Mouse (Mus musculus) lung, postnatal 0 days (tissue): ENCODE results near the gene Nbeal2. TPM values are rescaled to one million over a fixed set of nuclear protein-coding genes. Genes with fewer than 3 reads are reported as not detected.

Experiments
- ATAC-seq: fragments of 200-750 bp; cut with Nextera tagmentation; 2 replicates; pipeline ENCODE4 v1.8.0; 2017; ENCODE audit warnings: moderate library complexity
- DNase-seq: peaks from one replicate; pipeline ENCODE4 v3.0.0-alpha.2; 2016; ENCODE audit warnings: low spot score
- H3K27ac ChIP-seq: fragments of 300-500 bp; sonication (generic); 2 replicates; pipeline ENCODE4 v1.5.1; 2014; ENCODE audit warnings: antibody characterized with exemption, mild to moderate bottlenecking, low read length, mixed read lengths
- H3K27me3 ChIP-seq: fragments of 300-500 bp; sonication (generic); replicated peaks from 2 replicates; pipeline ENCODE4 v1.6.1; 2014; ENCODE audit warnings: low read length, mixed read lengths; ENCODE audit not compliant: insufficient read depth
- H3K36me3 ChIP-seq: fragments of 300-500 bp; sonication (generic); 2 replicates; pipeline ENCODE4 v1.6.1; 2014; ENCODE audit warnings: low read length, mixed read lengths; ENCODE audit not compliant: insufficient read depth
- H3K4me1 ChIP-seq: fragments of 300-500 bp; sonication (generic); 2 replicates; pipeline ENCODE4 v1.6.1; 2014; ENCODE audit warnings: antibody characterized with exemption, low read depth, low read length, mixed read lengths; ENCODE audit not compliant: insufficient read depth
- H3K4me2 ChIP-seq: fragments of 300-500 bp; sonication (generic); replicated peaks from 2 replicates; pipeline ENCODE4 v1.6.1; 2014; ENCODE audit warnings: low read depth, mild to moderate bottlenecking, low read length, moderate library complexity, mixed read lengths
- H3K4me3 ChIP-seq: fragments of 300-500 bp; sonication (generic); 2 replicates; pipeline ENCODE4 v1.5.1; 2014; ENCODE audit warnings: low read depth, low read length
- H3K9ac ChIP-seq: fragments of 300-500 bp; sonication (generic); replicated peaks from 2 replicates; pipeline ENCODE4 v1.6.1; 2014; ENCODE audit warnings: low read depth, mild to moderate bottlenecking
- H3K9me3 ChIP-seq: fragments of 300-500 bp; sonication (generic); 2 replicates; pipeline ENCODE4 v1.6.1; 2016; ENCODE audit warnings: low read length, mixed read lengths
- CTCF ChIP-seq: IDR thresholded peaks from 2 replicates; pipeline ENCODE4 v1.5.1; 2016; ENCODE audit warnings: antibody characterized with exemption, mild to moderate bottlenecking
- EP300 ChIP-seq: IDR thresholded peaks from 2 replicates; pipeline ENCODE4 v1.6.1; 2016; ENCODE audit warnings: antibody characterized with exemption, mild to moderate bottlenecking, control low read depth
- WGBS: fragments of 180-500 bp; shearing (Covaris S2); extraction: QIAGEN DNeasy Blood & Tissue Kit; methylation state at CpG from one replicate; pipeline ENCODE4 v1.1.7; 2014; 5-methylcytosine and 5-hydroxymethylcytosine counted together
- polyA plus RNA-seq: library from polyadenylated mRNA; unstranded; fragments of >200 nt; fragmentation: Nextera tagmentation; extraction: Ambion mirVana; gene quantifications from 2 replicates; pipeline ENCODE4 v1.2.1, GENCODE M21; 2015

Gene Nbeal2
- polyA plus RNA-seq, 1 experiment from 2014 or later = 6.2 TPM

DNA sequence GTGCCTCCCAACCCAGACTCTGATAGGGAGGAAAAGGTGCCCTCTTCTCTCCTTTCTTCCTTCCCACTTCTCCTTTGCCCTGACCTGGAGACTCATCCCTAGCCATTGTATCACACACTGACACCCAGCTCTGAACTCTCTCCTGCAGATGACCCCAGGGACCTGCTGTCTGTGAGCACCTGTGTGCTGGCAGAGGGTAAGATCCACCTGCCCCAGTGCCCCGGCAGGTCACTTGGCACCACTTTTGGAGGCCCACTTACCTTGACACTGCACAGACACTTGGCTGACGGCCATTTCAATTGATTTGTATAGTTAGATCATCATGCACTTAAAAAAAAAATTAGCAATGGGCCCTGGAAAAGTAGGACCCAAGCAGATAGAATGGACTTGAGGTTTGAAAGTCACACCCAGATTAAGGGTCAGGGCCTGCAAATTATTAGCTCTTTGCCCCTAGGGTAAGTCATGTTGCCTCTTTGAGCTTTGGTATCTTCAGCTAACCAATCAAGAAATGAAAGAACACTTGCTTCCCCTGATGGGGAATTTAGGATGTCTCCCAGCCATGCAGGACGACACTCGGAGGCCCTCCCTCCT lies 41.3 kb upstream of the Nbeal2 start:
- no peak overlapping the region for H3K4me2 ChIP-seq
- no peak overlapping the region for H3K4me3 ChIP-seq
- no peak overlapping the region for H3K9ac ChIP-seq
- no peaks in the 10 kb centered on the region for H3K27me3 ChIP-seq
- DNase-seq (no peak), ATAC-seq (no peak)
- no peak overlapping the region for H3K27ac ChIP-seq
- H3K36me3 ChIP-seq = no peaks in the 10 kb centered on the region; the same call in 1 of the 2 replicates
- WGBS = 87% methylated on average over 4 of the region's 4 CpGs
- TF ChIP-seq CTCF (no peak), EP300 (no peak)
- no peaks in the 10 kb centered on the region for H3K4me1 ChIP-seq
- no peaks in the 10 kb centered on the region for H3K9me3 ChIP-seq

DNA sequence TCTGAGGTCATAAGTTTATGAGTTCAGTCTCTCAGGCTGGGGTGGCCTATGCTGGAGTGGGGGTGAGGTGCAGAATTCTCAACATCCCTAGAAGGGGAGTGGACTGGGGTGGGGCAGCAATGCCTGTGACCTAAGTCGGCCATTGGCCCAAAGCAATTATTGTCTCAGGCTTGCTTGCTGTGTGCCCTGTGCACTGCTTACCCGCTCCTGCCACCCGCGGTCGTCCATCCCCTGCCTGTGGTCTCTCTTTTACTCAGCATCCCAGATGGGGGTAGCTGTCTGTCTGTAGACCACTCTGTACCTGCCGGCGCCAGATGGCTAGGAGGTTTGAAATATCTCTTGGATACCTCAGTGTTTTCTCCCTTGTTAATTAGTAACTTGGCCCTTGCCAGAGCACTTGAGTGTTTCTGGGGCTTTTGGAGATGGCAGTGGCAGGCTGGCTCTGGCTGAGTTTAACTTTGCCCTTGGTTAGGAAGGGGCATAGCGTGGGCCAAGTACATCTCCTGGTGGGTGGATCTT lies 35.4 kb upstream of the Nbeal2 start:
- peak overlapping the region; percentile 23; the same call in 1 of the 2 replicates for H3K4me2 ChIP-seq
- peak overlapping the region; percentile 88 for H3K27ac ChIP-seq
- no peaks in the 10 kb centered on the region for H3K9me3 ChIP-seq
- H3K9ac ChIP-seq = no peak overlapping the region
- no peaks in the 10 kb centered on the region for H3K36me3 ChIP-seq
- no peaks in the 10 kb centered on the region for H3K27me3 ChIP-seq
- DNase-seq = peak; percentile 91
- H3K4me1 ChIP-seq = peaks cover 22% of the 10 kb centered on the region
- no peak overlapping the region for H3K4me3 ChIP-seq
- TF ChIP-seq EP300 = peak; percentile 95
- TF ChIP-seq CTCF = no peak
- peak; percentile 84 for ATAC-seq
- WGBS = 50% methylated on average over 8 of the region's 8 CpGs

DNA sequence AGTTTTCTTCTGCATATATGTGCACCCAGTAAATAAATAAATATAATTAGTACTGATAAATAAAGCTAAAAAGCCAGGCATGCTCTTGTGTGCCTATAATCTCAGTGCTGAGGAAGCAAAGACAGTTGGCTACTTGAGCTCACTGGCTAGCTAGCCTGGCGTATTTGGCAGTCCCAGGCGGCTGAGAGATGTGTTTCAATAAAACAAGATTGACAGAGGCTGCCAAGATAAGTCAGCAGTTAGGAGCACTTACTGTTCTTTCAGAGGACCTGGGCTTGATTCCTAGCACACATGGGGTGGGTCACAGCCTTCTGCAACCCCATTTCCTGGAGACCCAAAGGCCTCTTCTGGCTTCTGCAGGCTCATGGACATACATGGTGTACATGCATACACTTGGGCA lies 33.9 kb upstream of the Nbeal2 start:
- DNase-seq = no peak
- Histone ChIP-seq H3K4me3 (no peak overlapping the region), H3K27ac (no peak overlapping the region)

DNA sequence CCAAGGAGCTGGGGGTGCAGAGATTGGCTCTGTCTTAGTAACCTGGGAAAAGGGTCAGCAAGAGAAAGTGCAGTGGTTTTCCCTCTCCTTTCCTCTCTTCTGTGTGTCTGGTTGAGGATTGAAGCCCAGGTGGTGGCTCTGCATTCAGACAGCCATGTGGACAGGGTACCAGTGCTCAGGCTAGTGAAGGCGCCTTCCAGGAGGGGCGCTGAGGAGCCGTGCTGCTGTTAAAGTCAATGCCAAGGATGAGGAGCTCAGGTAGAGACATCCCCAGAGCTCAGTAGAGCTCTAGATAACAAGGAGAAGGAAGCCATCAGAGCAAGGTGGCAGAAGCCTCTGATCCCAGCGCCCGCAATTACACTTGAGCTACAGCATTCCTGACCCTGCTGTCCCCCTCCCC lies 33.1 kb upstream of the Nbeal2 start:
- H3K9ac ChIP-seq = no peak overlapping the region
- 67% methylated on average over 5 of the region's 5 CpGs for WGBS

More for the DNA sequence above, 33.9 kb upstream of the Nbeal2 start:
- H3K9me3 ChIP-seq = no peaks in the 10 kb centered on the region
- H3K4me2 ChIP-seq = no peak overlapping the region
- no peak for TF ChIP-seq EP300
- TF ChIP-seq CTCF = no peak
- peaks cover 32% of the 10 kb centered on the region for H3K4me1 ChIP-seq
- no peaks in the 10 kb centered on the region for H3K27me3 ChIP-seq
- 66% methylated on average over 2 of the region's 2 CpGs for WGBS
- no peaks in the 10 kb centered on the region for H3K36me3 ChIP-seq
- no peak for ATAC-seq
- no peak overlapping the region for H3K9ac ChIP-seq

GRCm38 (mm10) chr9:110686472-110686871 lies 32.5 kb upstream of the Nbeal2 start:
- DNase-seq = no peak
- ATAC-seq = no peak
- 0 out of 2 replicates have a peak overlapping the region, but pooled peaks have one; percentile 12 for H3K9ac ChIP-seq
- TF ChIP-seq CTCF (no peak), EP300 (no peak)
- WGBS = 47% methylated on average over 3 of the region's 3 CpGs
- no peaks in the 10 kb centered on the region for H3K9me3 ChIP-seq
- H3K4me3 ChIP-seq = no peak overlapping the region
- H3K36me3 ChIP-seq = no peaks in the 10 kb centered on the region
- H3K4me1 ChIP-seq = peaks cover 39% of the 10 kb centered on the region
- H3K27ac ChIP-seq = peak overlapping the region; percentile 98
- no peaks in the 10 kb centered on the region for H3K27me3 ChIP-seq
- H3K4me2 ChIP-seq = no peak overlapping the region

More for the DNA sequence above, 33.1 kb upstream of the Nbeal2 start:
- Histone ChIP-seq H3K4me1 (peaks cover 36% of the 10 kb centered on the region), H3K27me3 (no peaks in the 10 kb centered on the region), H3K4me3 (no peak overlapping the region), H3K4me2 (no peak overlapping the region), H3K36me3 (no peaks in the 10 kb centered on the region), H3K27ac (peak overlapping the region; percentile 98), H3K9me3 (no peaks in the 10 kb centered on the region)
- TF ChIP-seq EP300 = no peak
- TF ChIP-seq CTCF = peak; percentile 35; the same call in 1 of the 2 replicates
- ATAC-seq = no peak
- DNase-seq = no peak

DNA sequence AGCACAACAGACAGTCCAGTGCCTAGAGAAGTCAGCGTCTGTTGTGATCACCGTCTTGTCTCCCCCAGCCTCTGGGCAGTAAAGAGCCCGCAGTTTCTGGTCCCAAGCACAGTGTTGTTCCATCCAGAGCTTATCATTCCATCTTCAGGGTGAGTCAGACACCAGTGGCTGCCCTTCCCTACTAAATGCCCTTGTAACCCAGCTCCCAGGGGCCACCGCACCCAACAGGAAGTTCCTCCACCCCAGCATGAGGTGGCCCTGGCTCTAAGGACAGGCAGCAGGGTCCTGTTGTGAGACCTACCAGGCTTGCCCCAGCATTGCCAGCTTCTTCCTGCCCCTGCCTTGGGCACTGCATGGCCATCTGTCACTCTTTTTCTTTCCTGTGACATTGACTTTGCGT lies 31.6 kb upstream of the Nbeal2 start:
- Histone ChIP-seq H3K27ac (peak overlapping the region; percentile 98), H3K36me3 (no peaks in the 10 kb centered on the region), H3K27me3 (no peaks in the 10 kb centered on the region), H3K4me3 (no peak overlapping the region), H3K9me3 (no peaks in the 10 kb centered on the region), H3K9ac (no peak overlapping the region; the same call in 1 of the 2 replicates), H3K4me2 (no peak overlapping the region), H3K4me1 (peaks cover 39% of the 10 kb centered on the region)
- 70% methylated on average over 5 of the region's 5 CpGs for WGBS
- DNase-seq = peak; percentile 78
- ATAC-seq = peak; percentile 8
- TF ChIP-seq EP300 = peak; percentile 88
- no peak; the same call in 1 of the 2 replicates for TF ChIP-seq CTCF
